Mouse (Mus musculus) heart, postnatal 10 days (tissue): ENCODE data around the gene Snx20. TPM values are rescaled to one million over a fixed set of nuclear protein-coding genes. Genes with fewer than 3 reads are reported as not detected.

Source experiments
- DNase-seq, 2 experiments: peaks; one replicate each; pipeline ENCODE4 v3.0.0; 2021
- intact Hi-C: fragments of 180-260 bp; cut with DNase I; formaldehyde crosslinking; loops from one replicate; pipeline ENCODE4 v1.15.1; 2025
- total RNA-seq, 2 experiments: library from RNA; stranded (reverse); gene quantifications; 2 replicates each; pipeline ENCODE4 v1.2.3; 2021

Snx20 gene
- total RNA-seq, 2 experiments from 2014 or later = 1.5 to 2.0 TPM

- intact Hi-C loops = no loop called here
- no peak for DNase-seq
These were observed 25.7 kb downstream of the Snx20 start for GRCm38 (mm10) chr8:88610271-88610670.

GRCm38 (mm10) chr8:88609036-88609435 lies 26.9 kb downstream of the Snx20 start:
- intact Hi-C loops = no loop called here
- DNase-seq = no peak

- DNase-seq = no peak
- intact Hi-C loops = no loop called here
These were observed 30.4 kb downstream of the Snx20 start for GRCm38 (mm10) chr8:88605361-88606040.

GRCm38 (mm10) chr8:88604065-88605038 lies 31.6 kb downstream of the Snx20 start:
- peak; percentile 70 to 72 for DNase-seq
- intact Hi-C loops = no loop called here

- no peak for DNase-seq
- intact Hi-C loops = no loop called here
These were observed 32.4 kb downstream of the Snx20 start for GRCm38 (mm10) chr8:88603446-88603989.

- DNase-seq = no peak
These were observed 36.4 kb downstream of the Snx20 start for GRCm38 (mm10) chr8:88599491-88599890.

GRCm38 (mm10) chr8:88598578-88598977 lies 37.4 kb downstream of the Snx20 start:
- no peak for DNase-seq
- intact Hi-C loops = no loop called here

More at GRCm38 (mm10) chr8:88599491-88599890, 36.4 kb downstream of the Snx20 start:
- intact Hi-C loops = no loop called here

GRCm38 (mm10) chr8:88596042-88596441 lies 39.9 kb downstream of the Snx20 start:
- DNase-seq = no peak
- intact Hi-C loops = no loop called here

- intact Hi-C loops = no loop called here
These were observed 42.0 kb downstream of the Snx20 start for GRCm38 (mm10) chr8:88593947-88594346.

GRCm38 (mm10) chr8:88590226-88590625 lies 45.7 kb downstream of the Snx20 start:
- no peak for DNase-seq
- intact Hi-C loops = no loop called here

More at GRCm38 (mm10) chr8:88593947-88594346, 42.0 kb downstream of the Snx20 start:
- DNase-seq = no peak

GRCm38 (mm10) chr8:88588205-88588889 lies 47.6 kb downstream of the Snx20 start:
- intact Hi-C loops = no loop called here
- DNase-seq = no peak

- no peak for DNase-seq
- intact Hi-C loops = no loop called here
These were observed 52.1 kb downstream of the Snx20 start for GRCm38 (mm10) chr8:88583863-88584262.

GRCm38 (mm10) chr8:88580785-88581184 lies 55.1 kb downstream of the Snx20 start:
- DNase-seq = no peak
- intact Hi-C loops = no loop called here

GRCm38 (mm10) chr8:88579668-88580330 lies 56.1 kb downstream of the Snx20 start:
- intact Hi-C loops = no loop called here
- no peak for DNase-seq

- intact Hi-C loops = no loop called here
- DNase-seq = no peak
These were observed 56.7 kb downstream of the Snx20 start for GRCm38 (mm10) chr8:88579246-88579645.

- intact Hi-C loops = no loop called here
- DNase-seq = no peak
These were observed 57.3 kb downstream of the Snx20 start for GRCm38 (mm10) chr8:88578413-88579175.

GRCm38 (mm10) chr8:88577666-88578065 lies 58.3 kb downstream of the Snx20 start:
- no peak for DNase-seq

More at GRCm38 (mm10) chr8:88577666-88578065, 58.3 kb downstream of the Snx20 start:
- intact Hi-C loops = no loop called here
